Mouse (Mus musculus): ENCODE data around the gene U2af2. TPM values are rescaled to one million over a fixed set of nuclear protein-coding genes. Genes with fewer than 3 reads are reported as not detected.
"Not testable (repeated sequence)": the region's sequence is repeated elsewhere in the genome, so short reads cannot be mapped to it uniquely, and the experiment has no call there.

Gene U2af2
- polyA plus RNA-seq, 1 experiment: 437 TPM

DNA sequence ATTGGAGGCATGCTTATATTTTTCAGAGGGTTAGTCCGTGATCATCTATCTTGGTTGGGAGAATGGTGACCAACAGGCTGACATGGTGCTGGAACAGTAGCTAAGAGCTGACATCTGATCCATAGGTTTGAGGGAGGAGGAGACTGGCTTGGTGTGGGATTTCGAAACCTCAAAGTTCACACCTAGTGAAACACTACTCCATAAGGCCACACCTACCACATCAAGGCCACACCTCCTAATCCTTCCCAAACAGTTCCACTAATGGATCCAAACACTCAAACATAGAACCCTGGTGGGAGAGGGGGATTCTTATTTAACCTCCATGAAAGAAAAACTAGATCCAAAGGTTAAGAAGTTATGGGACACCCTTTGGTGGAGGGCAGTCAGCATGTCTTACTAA lies 45.0 kb upstream of the U2af2 start:
- Histone ChIP-seq H3K4me1 (replicated peaks; ENCODE audit: control insufficient read depth, insufficient read depth, low read length) (peaks cover 10% of the 10 kb centered on the region), H3K27me3 (ENCODE audit: control insufficient read depth, insufficient read depth, low read length) (no peaks in the 10 kb centered on the region)

DNA sequence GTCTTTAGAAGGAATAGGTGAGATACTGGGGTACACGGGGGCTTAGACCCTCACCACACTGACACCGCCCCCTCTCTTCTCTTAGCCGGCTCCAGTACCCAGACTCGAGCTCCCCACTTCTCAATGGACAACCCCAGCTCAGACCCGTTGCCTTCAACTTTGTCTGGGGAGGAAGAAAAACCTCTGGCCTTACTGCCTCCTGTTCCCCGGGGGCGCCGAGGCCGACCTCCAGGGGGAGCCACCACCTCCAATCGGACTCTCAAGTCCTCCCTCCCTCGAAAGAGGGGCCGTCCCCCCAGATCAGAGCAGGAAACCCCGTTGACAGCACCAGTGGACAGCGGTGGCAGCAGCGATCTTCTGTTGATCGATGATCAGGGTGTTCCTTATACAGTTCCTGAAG lies 44.6 kb upstream of the U2af2 start:
- 95% methylated on average over 16 of the region's 16 CpGs for WGBS
- Histone ChIP-seq H3K36me3 (ENCODE audit: control insufficient read depth, insufficient read depth, low read length) (peaks cover 7% of the 10 kb centered on the region), H3K4me1 (replicated peaks; ENCODE audit: control insufficient read depth, insufficient read depth, low read length) (peaks cover 12% of the 10 kb centered on the region), H3K27me3 (ENCODE audit: control insufficient read depth, insufficient read depth, low read length) (no peaks in the 10 kb centered on the region), H3K4me3 (ENCODE audit: control insufficient read depth, insufficient read depth, low read length) (no peak overlapping the region), H3K27ac (ENCODE audit: control insufficient read depth, insufficient read depth, low read length) (no peak overlapping the region)
- peak; percentile 40 for DNase-seq
- TF ChIP-seq CTCF (IDR thresholded peaks at IDR 0.05; ENCODE audit: borderline replicate concordance, control insufficient read depth, extremely low read depth, insufficient read depth, low read length, poor library complexity) (no peak), POLR2A (IDR thresholded peaks at IDR 0.05; ENCODE audit: control insufficient read depth, extremely low read depth, insufficient read depth, low read length, poor library complexity) (no peak)

More for the DNA sequence above, 45.0 kb upstream of the U2af2 start:
- no peak for DNase-seq
- H3K27ac ChIP-seq (ENCODE audit: control insufficient read depth, insufficient read depth, low read length): no peak overlapping the region
- no peak overlapping the region for H3K4me3 ChIP-seq (ENCODE audit: control insufficient read depth, insufficient read depth, low read length)
- TF ChIP-seq POLR2A (IDR thresholded peaks at IDR 0.05; ENCODE audit: control insufficient read depth, extremely low read depth, insufficient read depth, low read length, poor library complexity) (no peak), CTCF (IDR thresholded peaks at IDR 0.05; ENCODE audit: borderline replicate concordance, control insufficient read depth, extremely low read depth, insufficient read depth, low read length, poor library complexity) (no peak)
- peaks cover 8% of the 10 kb centered on the region for H3K36me3 ChIP-seq (ENCODE audit: control insufficient read depth, insufficient read depth, low read length)
- 96% methylated on average over 2 of the region's 2 CpGs for WGBS

DNA sequence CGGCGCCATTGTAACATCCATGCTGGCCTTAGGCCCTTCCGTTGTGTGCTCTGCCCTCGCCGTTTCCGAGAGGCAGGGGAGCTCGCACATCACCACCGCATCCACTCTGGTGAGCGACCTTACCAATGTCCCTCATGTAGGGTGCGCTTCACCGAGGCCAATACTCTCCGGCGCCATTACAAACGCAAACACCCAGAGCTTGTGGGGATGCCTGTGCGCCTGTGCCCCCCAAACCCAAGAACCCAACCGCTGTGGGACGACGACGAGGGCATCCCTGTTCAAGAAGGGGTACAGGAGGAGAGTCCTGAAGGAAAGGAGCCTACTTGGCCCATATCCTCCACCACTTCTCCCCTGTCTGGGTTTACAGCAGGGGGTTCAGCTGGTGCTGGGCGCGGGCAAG lies 44.0 kb upstream of the U2af2 start:
- 98% methylated on average over 21 of the region's 21 CpGs for WGBS
- H3K27ac ChIP-seq (ENCODE audit: control insufficient read depth, insufficient read depth, low read length): no peak overlapping the region

DNA sequence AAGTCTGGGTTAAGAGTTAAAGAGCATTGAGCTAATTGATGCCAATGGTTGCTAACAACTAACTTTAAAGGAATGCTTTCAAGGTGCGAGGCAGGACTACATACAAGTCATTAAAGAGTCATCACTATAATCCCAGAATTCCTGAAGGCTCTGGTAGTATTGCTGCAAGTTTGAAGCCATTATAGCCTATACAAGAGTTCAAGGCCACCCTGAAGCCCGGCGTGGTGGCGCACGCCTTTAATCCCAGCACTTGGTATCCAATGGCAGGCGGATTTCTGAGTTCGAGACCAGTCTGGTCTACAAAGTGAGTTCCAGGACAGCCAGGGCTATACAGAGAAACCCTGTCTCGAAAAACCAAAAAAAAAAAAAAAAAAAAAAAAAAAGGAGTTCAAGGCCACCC lies 42.4 kb upstream of the U2af2 start:
- peaks cover 12% of the 10 kb centered on the region for H3K4me1 ChIP-seq (replicated peaks; ENCODE audit: control insufficient read depth, insufficient read depth, low read length)
- H3K27me3 ChIP-seq (ENCODE audit: control insufficient read depth, insufficient read depth, low read length); DNase-seq; H3K36me3 ChIP-seq (ENCODE audit: control insufficient read depth, insufficient read depth, low read length); H3K4me3 ChIP-seq (ENCODE audit: control insufficient read depth, insufficient read depth, low read length): not testable (repeated sequence)
- 27% methylated on average over 8 of the region's 8 CpGs for WGBS
- H3K27ac ChIP-seq (ENCODE audit: control insufficient read depth, insufficient read depth, low read length): peak overlapping the region; percentile 49; the same call in 1 of the 2 replicates

More for the DNA sequence above, 44.0 kb upstream of the U2af2 start:
- TF ChIP-seq POLR2A (IDR thresholded peaks at IDR 0.05; ENCODE audit: control insufficient read depth, extremely low read depth, insufficient read depth, low read length, poor library complexity): no peak
- no peak for TF ChIP-seq CTCF (IDR thresholded peaks at IDR 0.05; ENCODE audit: borderline replicate concordance, control insufficient read depth, extremely low read depth, insufficient read depth, low read length, poor library complexity)
- no peaks in the 10 kb centered on the region for H3K27me3 ChIP-seq (ENCODE audit: control insufficient read depth, insufficient read depth, low read length)
- no peak overlapping the region for H3K4me3 ChIP-seq (ENCODE audit: control insufficient read depth, insufficient read depth, low read length)
- no peak for DNase-seq
- peaks cover 12% of the 10 kb centered on the region for H3K4me1 ChIP-seq (replicated peaks; ENCODE audit: control insufficient read depth, insufficient read depth, low read length)
- peaks cover 4% of the 10 kb centered on the region; the same call in 1 of the 2 replicates for H3K36me3 ChIP-seq (ENCODE audit: control insufficient read depth, insufficient read depth, low read length)

DNA sequence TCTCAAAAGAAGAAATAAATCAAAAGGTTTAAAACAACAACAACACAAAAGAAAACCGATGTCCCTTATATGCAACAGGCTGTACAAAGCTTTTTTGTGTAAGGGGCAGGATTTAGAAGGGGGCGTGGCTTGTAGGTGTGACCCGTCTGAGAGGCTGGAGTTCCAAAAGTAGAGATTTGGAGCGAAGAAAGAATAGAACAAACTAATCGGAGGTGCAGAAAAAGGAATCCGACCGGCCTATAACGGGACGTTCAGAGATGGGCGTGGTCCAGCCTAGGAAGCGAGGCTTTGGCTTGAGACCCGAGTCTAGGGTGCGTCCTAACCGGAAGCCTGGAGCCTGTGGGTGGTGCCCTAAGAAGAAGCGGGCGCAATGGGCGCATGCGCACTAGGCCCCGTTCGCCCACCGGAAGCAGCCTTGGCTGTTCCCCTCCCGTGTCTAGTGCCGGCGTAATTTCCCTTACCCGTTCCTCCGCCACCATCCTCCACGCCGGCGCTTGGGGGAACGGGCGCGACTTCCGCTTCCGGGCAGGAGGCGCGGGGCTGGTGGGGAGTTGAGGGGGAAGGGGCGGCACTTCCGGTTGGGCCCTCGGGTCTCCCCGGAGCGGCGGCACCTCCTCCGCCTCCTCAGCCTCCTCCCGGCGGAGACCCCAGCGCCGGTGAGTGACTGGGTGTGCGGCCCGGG lies 41.8 kb upstream of the U2af2 start, which contains the start of the genes Zfp865 and Ccdc106:
Gene Zfp865, plus strand, starts transcription at position 377 of the 682 bp plus-strand sequence.
Gene Ccdc106, plus strand, starts transcription at position 554 of the 682 bp plus-strand sequence.
- under 1% methylated on average over 48 of the region's 49 CpGs for WGBS
- 0 out of 2 replicates have a peak, but pooled peaks cover 4% of the 10 kb centered on the region for H3K36me3 ChIP-seq (ENCODE audit: control insufficient read depth, insufficient read depth, low read length)
- H3K27ac ChIP-seq (ENCODE audit: control insufficient read depth, insufficient read depth, low read length): peak within 1 kb of the TSS; percentile 83
- peak within 1 kb of the TSS; percentile 66 for H3K4me3 ChIP-seq (ENCODE audit: control insufficient read depth, insufficient read depth, low read length)
- peak; percentile 99 for DNase-seq
- peak; percentile 79 for TF ChIP-seq POLR2A (IDR thresholded peaks at IDR 0.05; ENCODE audit: control insufficient read depth, extremely low read depth, insufficient read depth, low read length, poor library complexity)
- TF ChIP-seq CTCF (IDR thresholded peaks at IDR 0.05; ENCODE audit: borderline replicate concordance, control insufficient read depth, extremely low read depth, insufficient read depth, low read length, poor library complexity): peak; percentile 68
- no peaks in the 10 kb centered on the region for H3K27me3 ChIP-seq (ENCODE audit: control insufficient read depth, insufficient read depth, low read length)
- peaks cover 12% of the 10 kb centered on the region for H3K4me1 ChIP-seq (replicated peaks; ENCODE audit: control insufficient read depth, insufficient read depth, low read length)

DNA sequence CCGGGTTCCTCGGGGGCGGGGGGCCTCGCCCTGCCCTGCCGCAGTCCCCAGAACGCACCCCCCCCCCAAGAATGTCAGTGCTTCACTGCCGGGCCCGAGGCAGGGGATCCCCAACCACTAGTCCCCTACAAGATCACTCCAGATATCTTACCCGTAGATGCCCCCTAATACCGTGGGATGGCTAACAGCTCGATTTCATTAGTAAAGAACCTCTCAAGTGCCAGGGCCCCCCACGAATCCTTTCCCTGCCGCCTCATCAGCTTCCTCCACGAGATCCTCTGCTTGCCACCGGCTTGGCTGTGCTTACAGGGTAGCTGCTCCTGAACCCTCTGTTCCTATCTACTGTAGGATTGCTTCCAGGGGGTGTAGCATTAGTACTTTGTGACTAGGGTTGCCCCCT lies 41.3 kb upstream of the U2af2 start:
- no peak for TF ChIP-seq POLR2A (IDR thresholded peaks at IDR 0.05; ENCODE audit: control insufficient read depth, extremely low read depth, insufficient read depth, low read length, poor library complexity)
- no peak for TF ChIP-seq CTCF (IDR thresholded peaks at IDR 0.05; ENCODE audit: borderline replicate concordance, control insufficient read depth, extremely low read depth, insufficient read depth, low read length, poor library complexity)
- WGBS: under 1% methylated on average over 15 of the region's 15 CpGs
- peak overlapping the region; percentile 66 for H3K4me3 ChIP-seq (ENCODE audit: control insufficient read depth, insufficient read depth, low read length)
- H3K36me3 ChIP-seq (ENCODE audit: control insufficient read depth, insufficient read depth, low read length): 0 out of 2 replicates have a peak, but pooled peaks cover 4% of the 10 kb centered on the region
- no peaks in the 10 kb centered on the region for H3K27me3 ChIP-seq (ENCODE audit: control insufficient read depth, insufficient read depth, low read length)
- DNase-seq: no peak
- peaks cover 12% of the 10 kb centered on the region for H3K4me1 ChIP-seq (replicated peaks; ENCODE audit: control insufficient read depth, insufficient read depth, low read length)
- H3K27ac ChIP-seq (ENCODE audit: control insufficient read depth, insufficient read depth, low read length): peak overlapping the region; percentile 62
